Mouse (Mus musculus): Measurements from ENCODE around the gene Rpl15.
A peak's percentile ranks its signal among the peaks of the same experiment; 100 is the strongest.
"Not testable (repeated sequence)": the region's sequence is repeated elsewhere in the genome, so short reads cannot be mapped to it uniquely, and the experiment has no call there.

Rpl15 gene

DNA sequence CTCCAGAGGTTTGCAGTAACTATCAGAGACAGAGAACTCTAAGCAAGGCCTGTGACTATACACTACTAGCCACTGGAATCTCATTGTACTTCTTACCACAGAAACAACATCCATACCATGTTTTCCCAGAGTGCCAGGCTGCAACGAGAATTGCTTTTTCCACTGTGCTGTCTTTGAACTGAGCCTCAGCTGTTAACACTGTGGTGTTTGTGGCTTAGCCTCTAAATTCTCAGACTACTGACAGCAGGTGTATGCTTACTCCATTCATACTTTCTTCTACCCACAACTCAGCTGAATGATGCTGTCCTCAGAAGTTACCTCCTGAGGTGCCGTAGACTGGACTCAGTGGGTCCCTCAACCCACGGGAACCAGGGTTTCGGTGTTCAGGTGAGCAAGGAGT, 29.4 kb downstream of the Rpl15 start:
- DNase-seq (ENCODE audit: low read depth, low spot score): no peak

DNA sequence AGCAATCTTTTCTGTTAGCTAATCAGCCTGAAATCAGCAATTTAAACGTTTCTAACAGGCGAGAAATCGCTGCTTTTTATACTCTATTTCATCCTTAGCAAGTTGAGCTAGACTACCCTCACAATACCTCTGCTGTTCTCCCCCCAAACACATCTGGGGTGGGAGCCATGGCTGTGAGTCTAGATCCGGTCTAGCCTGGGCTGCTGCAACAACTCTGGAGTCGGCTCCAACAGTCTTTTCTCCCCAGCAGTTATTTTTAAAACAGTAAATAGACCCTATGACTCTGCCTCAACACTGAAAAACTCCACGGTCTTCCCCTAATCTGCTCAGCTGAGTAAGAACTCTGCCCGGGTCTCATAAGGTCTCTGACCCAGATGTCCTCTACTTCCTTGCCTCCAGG, 31.1 kb downstream of the Rpl15 start:
- DNase-seq (ENCODE audit: low read depth, low spot score): no peak

DNA sequence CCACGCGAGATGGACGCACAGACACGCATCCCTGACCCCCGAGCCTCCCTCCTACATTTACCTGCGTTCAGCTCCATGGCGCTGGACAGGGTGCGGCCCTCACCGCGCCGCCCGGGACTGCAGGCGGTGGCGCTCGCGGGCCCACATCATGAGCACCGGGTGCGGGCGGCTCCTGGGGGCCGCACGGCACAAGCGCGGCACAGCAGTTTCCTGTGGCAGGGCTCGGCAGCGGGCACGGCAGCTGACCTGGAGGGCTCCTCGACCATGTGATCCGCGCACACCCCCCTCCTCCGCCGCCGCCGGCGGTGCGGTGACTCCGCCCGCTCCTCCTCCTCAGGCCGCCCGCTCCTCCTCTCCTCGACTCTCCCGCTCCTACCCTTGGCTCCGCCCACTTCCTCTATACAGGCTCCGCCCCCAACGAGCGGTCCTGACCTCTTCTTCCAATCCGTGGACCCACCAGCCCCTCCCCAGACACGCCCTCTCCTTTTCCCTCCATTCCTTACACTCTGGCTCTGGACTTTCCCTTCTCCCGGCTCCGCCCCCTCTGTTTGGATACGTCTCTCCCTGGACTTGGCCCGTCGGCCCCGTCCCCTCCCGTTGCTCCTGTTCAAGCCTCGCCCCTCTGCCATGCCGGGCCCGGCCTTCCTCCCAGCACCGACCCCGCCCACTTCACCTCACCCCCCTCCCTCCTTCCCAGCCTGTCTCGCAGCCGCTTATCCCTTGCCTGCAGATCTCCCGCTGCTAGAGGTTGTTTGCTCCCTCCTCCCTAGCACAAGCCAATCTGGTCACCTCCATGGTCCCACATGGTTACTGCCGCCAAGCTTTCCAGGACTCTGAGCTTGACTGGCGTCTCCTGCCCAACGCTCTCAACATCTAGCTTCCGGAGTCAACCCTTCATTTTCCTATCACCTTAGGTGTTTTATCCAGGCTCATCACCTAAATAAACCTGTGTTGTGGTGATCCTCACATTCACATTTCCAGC, 32.1 kb downstream of the Rpl15 start, which contains the start of gene Nr1d2:
TSS of gene Nr1d2 (minus strand) at position 378 of the 982 bp plus-strand sequence.
- DNase-seq (ENCODE audit: low read depth, low spot score): peak; percentile 100

DNA sequence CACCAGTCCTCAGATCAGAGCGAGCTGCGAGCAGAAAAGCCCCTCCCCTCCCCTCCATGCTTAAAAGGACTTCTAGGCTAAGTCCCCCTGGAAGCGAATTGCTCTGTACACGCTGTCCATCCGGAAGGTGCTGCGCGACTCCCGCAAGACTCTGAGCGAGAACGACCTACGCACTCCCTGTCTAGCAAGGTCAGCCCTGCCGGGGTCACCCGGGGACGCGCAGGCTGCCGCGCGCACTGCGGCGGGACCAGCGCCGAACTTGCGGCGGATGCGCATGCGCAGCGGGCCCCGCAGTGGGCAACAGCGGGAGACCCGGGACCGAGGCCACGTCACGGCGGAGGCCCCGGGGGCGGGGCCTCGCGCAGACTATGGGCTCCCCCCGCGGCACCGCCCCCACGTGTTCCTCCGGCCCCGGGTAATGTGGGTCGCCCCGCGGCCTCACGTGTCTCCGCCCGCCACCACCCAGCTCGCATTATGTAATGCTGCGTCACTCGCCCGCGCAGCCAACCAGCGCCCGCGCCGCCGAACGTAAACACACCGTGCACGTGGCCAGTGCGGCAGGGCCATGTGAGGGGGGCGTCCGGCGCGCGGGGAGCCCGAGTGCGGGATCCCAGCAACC, 33.0 kb downstream of the Rpl15 start:
- peak; percentile 98 for DNase-seq (ENCODE audit: low read depth, low spot score)

DNA sequence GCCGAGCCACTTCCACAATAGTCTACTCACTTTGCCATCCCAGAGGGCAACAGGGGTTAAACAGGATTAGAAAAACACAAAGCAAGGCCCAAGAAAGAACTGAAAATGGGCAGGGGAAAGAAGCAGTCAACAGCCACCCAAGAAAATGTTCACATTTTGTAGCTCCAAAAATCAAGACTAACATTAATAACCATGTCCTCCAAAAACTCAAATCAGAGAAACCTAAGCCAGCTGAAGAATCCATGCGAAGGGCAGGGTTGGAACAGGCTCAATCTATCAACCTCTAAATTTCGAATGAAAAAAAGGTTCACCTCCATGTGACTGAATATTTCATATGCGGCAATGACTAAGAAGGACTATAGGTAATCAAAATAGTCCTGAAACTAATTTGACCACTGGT, 33.8 kb downstream of the Rpl15 start:
- no peak for DNase-seq (ENCODE audit: low read depth, low spot score)

DNA sequence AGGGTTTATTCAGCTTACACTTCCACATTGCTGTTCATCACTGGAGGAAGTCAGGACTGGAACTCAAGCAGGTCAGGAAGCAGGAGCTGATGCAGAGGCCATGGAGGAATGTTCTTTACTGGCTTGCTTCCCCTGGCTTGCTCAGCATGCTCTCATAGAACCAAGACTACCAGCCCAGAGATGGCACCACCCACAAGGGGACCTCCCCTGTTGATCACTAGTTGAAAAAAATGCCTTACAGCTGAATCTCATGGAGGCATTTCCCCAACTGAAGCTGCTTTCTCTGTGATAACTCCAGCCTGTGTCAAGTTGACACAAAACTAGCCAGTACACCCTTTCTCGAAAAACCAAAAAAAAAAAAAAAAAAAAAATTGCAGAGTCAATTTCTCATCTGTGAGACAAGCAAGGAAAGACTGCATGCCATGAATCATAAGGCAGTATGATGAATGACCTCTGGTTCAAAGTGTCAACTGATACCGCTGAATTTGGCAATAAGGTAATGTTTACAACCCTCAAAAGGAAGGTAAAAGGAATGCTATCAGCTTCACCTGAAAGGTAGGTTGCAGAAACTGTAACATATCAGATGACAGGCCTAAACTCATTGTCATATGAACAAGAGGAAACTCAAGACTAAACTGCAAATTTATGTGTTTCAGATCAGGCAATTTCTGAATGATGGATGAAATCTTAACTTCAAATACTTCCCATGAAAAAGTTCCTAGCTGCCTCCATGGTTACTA, 34.5 kb downstream of the Rpl15 start:
- DNase-seq (ENCODE audit: low read depth, low spot score): not testable (repeated sequence)

DNA sequence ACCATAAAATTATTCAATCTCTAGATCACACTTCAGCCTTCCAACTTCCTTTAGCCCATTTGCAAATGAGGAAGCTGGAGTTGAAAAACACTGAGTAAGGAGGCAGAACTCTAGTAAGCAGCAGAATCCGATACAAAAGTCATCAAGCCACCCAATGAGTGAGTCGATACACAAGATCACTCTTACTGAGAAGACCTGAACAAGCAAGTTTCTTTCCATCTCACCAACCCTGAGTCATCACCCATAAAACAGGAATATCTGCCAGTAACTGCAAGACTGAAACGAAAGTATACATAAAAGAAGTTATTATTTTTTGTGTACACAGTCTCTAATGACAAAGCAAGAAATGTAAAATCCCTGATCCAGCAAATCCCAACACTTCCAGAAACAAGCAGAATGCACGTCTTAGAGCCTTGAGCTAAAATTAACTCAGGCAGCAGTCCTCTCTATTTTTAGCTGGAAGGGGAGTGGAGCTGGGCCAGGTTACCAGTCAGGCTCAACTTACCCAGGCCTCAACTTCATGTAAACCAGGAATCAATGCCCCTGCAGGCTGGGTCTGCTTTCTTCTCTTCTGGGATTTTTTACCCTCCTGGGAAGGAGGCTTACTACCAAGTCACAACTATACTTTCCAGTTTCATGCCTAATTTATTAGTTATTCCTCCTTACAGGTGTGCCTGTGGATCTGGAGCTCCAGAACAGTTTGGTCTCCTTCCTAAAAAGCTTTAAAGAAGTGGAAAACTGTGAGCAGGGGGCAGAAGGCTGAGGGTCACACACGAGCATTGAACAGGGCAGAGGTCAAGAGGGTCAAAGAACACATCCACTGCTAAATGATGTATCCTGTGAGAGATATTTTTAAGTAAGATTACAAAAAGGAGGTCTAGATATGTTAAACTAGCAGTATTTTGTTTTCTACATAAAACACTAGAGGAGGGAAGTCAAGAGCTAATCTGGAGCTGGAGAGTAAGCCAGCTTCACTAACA, 36.9 kb downstream of the Rpl15 start:
- DNase-seq (ENCODE audit: low read depth, low spot score): no peak

DNA sequence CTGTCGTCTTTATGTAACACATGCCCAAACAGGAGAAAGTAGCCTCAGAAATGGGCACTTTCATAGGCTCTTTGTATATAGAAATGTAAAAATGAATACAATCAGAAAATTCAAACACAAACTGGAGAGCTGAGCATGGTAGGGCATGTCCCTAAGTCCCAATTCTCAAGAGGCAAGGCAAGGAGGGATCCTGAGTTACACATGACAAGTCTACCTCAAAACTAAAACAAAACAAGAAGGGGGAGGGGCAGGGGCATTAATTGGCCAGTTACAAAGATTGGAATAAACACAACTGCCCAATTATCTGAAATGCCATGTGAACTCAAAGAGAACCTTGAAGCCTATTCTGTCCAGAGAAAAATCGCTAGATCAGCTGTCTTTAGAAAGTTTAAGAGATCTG, 38.1 kb downstream of the Rpl15 start:
- DNase-seq (ENCODE audit: low read depth, low spot score): no peak

DNA sequence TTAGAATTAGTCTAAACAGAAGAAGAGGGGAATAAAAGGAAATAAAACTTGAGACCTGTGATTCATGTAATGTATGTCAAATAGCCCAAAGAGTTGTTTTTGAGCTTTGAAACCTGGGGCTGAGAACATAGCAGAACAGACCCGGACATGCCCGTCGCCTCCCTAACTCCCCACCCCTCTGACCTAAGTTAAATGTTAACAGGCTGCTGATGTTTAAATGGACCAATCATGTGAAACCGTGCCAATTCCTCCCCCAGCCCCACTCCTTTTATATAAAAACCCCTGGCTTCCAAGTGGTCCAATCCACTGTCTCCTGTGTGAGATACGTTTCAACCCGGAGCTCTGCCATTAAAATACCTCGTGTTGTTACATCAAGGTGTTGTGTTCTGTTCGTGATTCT, 39.3 kb downstream of the Rpl15 start:
- DNase-seq (ENCODE audit: low read depth, low spot score): not testable (repeated sequence)

DNA sequence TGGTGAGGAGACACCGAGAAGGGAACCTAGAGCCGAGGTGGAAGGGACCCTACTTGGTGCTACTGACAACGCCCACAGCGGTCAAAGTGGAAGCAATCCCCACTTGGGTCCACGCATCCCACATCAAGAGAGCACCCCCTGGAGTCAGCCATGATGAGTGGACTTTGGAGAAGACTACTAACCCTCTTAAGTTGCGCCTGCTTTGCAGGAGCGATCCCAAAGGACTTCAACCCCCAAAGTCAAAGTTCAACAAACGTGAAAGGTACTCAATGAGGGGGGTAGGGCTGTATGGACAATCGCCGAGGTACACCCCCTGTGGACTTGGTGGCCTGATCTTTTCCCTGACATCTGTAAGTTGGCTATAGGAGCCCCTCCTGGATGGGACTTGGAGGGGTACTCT, 41.4 kb downstream of the Rpl15 start:
- DNase-seq (ENCODE audit: low read depth, low spot score): not testable (repeated sequence)

DNA sequence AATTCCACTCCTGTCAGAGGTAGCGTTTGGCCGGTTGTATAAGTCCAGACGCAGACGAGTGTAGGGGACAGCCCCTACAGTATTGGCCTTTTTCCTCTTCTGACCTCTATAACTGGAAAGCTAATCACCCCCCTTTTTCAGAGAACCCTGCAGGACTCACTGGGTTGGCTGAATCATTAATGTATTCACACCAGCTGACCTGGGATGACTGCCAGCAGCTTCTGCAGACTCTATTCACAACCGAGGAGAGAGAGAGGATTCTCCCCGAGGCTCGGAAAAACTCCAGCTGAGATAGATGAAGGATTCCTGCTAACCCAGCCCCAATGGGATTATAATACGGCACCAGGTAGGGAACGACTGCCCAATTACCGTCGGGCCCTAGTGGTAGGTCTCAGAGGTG, 45.0 kb downstream of the Rpl15 start:
- not testable (repeated sequence) for DNase-seq (ENCODE audit: low read depth, low spot score)

DNA sequence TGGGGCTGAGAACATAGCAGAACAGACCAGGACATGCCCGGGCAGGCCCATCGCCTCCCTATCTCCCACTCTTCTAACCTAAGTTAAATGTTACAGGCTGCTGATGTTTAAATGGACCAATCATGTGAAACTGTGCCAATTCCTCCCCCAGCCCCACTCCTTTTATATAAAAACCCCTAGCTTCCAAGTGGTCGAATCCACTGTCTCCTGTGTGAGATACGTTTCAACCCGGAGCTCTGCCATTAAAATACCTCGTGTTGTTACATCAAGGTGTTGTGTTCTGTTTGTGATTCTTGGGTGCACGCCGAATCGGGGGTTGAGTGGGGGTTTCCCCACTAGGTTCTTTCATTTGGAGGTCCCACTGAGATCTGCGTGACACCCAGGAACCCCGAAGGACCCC, 45.8 kb downstream of the Rpl15 start:
- not testable (repeated sequence) for DNase-seq (ENCODE audit: low read depth, low spot score)

DNA sequence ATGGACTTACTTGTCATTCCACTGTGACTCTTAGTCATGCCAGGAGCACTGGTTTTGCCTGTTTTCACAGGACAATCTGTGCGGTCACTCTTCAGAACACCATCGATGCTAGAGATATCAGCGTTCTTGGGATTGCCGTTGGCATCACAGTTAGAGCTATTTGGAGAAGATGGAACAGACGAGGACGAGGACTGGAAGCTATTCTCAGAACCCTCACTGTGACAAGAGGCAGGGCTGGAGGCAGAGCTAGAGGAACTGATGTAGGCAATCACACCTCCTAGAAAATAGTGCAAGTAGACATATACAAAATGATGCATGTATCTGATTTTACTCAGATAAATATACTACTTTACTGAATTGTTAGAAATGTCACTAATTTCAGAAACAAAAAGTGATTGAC, 49.2 kb downstream of the Rpl15 start:
- DNase-seq (ENCODE audit: low read depth, low spot score): no peak
